Mouse (Mus musculus): ENCODE measurements around the gene Ablim1. TPM values are rescaled to one million over a fixed set of nuclear protein-coding genes. Genes with fewer than 3 reads are reported as not detected.
"Not testable (repeated sequence)": the region's sequence is repeated elsewhere in the genome, so short reads cannot be mapped to it uniquely, and the experiment has no call there.

Ablim1 gene
- polyA plus RNA-seq, 1 experiment from 2014 or later = 26.6 TPM

- ATAC-seq (ENCODE audit: low FRiP score) = no peak
- no peaks in the 10 kb centered on the region for H3K4me1 ChIP-seq
- H3K4me3 ChIP-seq = no peak overlapping the region
- 88% methylated on average over 3 of the region's 3 CpGs for WGBS
- no peak overlapping the region for H3K4me2 ChIP-seq (replicated peaks)
- no peak overlapping the region for H3K27ac ChIP-seq
- H3K9me3 ChIP-seq (replicated peaks) = no peaks in the 10 kb centered on the region
- no peaks in the 10 kb centered on the region for H3K27me3 ChIP-seq
- H3K36me3 ChIP-seq = no peaks in the 10 kb centered on the region
- H3K9ac ChIP-seq = no peak overlapping the region
Measured at GRCm38 (mm10) chr19:57143646-57144045, 171.1 kb downstream of the Ablim1 start.

DNA sequence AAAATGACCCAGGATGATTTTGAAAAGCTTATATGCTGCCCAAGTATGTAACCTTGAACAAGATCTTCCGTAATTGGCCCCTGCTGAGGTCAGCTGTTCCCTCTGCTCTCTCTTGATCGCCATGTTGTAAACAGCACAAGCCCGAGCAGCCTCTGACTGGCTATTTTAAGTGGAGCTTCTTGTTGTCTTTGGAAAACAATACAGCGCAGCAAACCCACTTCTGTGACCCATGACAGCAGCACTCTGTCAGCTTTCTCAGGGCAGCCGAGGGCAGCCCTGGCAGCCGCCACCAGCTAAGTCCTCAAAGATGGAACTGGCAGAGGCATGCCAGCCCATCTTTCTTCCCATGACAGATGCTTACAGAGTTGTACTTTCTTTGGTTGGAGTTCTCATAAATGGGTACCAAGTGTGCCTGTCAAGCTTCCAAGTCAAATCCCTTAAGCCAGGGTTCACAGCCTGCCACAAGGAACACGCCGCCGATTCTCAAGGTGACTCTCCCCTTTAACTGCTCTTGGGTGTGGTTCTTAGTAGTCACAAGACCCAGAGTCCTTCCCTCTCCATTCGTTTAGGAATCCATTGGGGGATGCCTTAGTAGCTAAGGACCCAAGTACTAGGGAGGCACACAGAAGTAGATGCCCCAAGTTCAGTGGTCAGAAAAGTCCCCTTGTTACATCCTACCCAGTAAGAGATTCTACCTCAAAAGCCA, 172.8 kb downstream of the Ablim1 start:
- 77% methylated on average over 10 of the region's 10 CpGs for WGBS
- H3K9ac ChIP-seq = no peak overlapping the region

GRCm38 (mm10) chr19:57140874-57141273, 173.8 kb downstream of the Ablim1 start:
- 0 out of 2 replicates have a peak, but pooled peaks cover 3% of the 10 kb centered on the region for H3K4me1 ChIP-seq
- no peak overlapping the region for H3K4me3 ChIP-seq
- no peak overlapping the region for H3K4me2 ChIP-seq (replicated peaks)
- no peaks in the 10 kb centered on the region for H3K9me3 ChIP-seq (replicated peaks)
- no peaks in the 10 kb centered on the region for H3K27me3 ChIP-seq
- no peak for ATAC-seq (ENCODE audit: low FRiP score)
- WGBS = 77% methylated on average over 1 of the region's 1 CpGs
- H3K27ac ChIP-seq = no peak overlapping the region
- no peaks in the 10 kb centered on the region for H3K36me3 ChIP-seq
- no peak overlapping the region for H3K9ac ChIP-seq

More for the DNA sequence above, 172.8 kb downstream of the Ablim1 start:
- H3K27me3 ChIP-seq = no peaks in the 10 kb centered on the region
- H3K36me3 ChIP-seq = no peaks in the 10 kb centered on the region
- no peak overlapping the region for H3K27ac ChIP-seq
- no peak overlapping the region for H3K4me2 ChIP-seq (replicated peaks)
- H3K4me3 ChIP-seq = no peak overlapping the region
- H3K4me1 ChIP-seq = 0 out of 2 replicates have a peak, but pooled peaks cover 3% of the 10 kb centered on the region
- no peaks in the 10 kb centered on the region for H3K9me3 ChIP-seq (replicated peaks)
- no peak for ATAC-seq (ENCODE audit: low FRiP score)

- 83% methylated on average over 7 of the region's 7 CpGs for WGBS
- Histone ChIP-seq H3K4me3 (no peak overlapping the region), H3K36me3 (no peaks in the 10 kb centered on the region), H3K4me1 (peaks cover 3% of the 10 kb centered on the region; the same call in 1 of the 2 replicates), H3K9ac (no peak overlapping the region), H3K27ac (no peak overlapping the region), H3K9me3 (replicated peaks) (no peaks in the 10 kb centered on the region), H3K4me2 (replicated peaks) (no peak overlapping the region), H3K27me3 (no peaks in the 10 kb centered on the region)
- ATAC-seq (ENCODE audit: low FRiP score) = no peak
Measured at GRCm38 (mm10) chr19:57140071-57140470, 174.6 kb downstream of the Ablim1 start.

DNA sequence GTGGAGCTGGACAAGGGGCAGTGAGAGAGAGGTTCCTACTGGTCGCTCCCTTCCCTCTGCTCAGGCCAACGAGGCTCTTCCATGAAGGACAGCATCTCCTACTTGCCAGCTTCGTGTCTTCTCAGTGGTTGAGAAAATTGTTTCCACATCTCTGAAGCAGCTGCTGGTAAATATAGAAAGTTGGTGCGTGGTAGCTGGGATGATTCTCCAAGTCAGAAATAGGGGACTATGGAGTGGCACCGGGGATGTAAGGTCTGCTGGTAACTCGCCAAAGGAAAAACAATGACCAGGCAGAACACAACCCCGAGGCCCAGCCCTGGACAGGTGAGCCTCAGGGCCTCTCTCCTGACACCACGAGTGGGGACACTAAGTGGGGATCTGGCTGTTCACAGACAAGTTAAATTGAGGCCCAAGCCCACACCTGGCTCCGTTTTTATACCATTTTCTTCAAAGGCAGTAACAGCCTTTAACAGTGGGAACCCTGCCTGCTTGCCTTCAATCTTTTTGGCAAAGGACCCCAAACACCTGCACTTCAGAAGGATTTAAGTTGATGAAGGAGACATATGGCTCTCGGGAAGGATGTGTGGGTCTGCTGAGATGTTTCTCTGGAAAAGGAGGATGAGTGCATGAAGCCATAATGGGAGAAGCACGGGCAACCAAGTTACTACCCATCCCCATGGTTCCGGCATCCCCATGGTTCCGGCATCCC, 175.7 kb downstream of the Ablim1 start:
- no peaks in the 10 kb centered on the region for H3K9me3 ChIP-seq (replicated peaks)
- no peak for ATAC-seq (ENCODE audit: low FRiP score)
- WGBS = 82% methylated on average over 13 of the region's 13 CpGs
- no peaks in the 10 kb centered on the region for H3K27me3 ChIP-seq
- no peak overlapping the region for H3K27ac ChIP-seq
- H3K9ac ChIP-seq = no peak overlapping the region
- peaks cover 13% of the 10 kb centered on the region for H3K4me1 ChIP-seq
- H3K4me3 ChIP-seq = no peak overlapping the region
- H3K4me2 ChIP-seq (replicated peaks) = no peak overlapping the region
- no peaks in the 10 kb centered on the region for H3K36me3 ChIP-seq

- H3K4me3 ChIP-seq = no peak overlapping the region
- WGBS = 66% methylated on average over 6 of the region's 6 CpGs
- H3K9me3 ChIP-seq (replicated peaks) = no peaks in the 10 kb centered on the region
- no peaks in the 10 kb centered on the region for H3K27me3 ChIP-seq
- no peaks in the 10 kb centered on the region for H3K36me3 ChIP-seq
- H3K4me2 ChIP-seq (replicated peaks) = no peak overlapping the region
- no peak for ATAC-seq (ENCODE audit: low FRiP score)
- no peak overlapping the region for H3K27ac ChIP-seq
- H3K9ac ChIP-seq = 0 out of 2 replicates have a peak overlapping the region, but pooled peaks have one; percentile 8
- peaks cover 17% of the 10 kb centered on the region for H3K4me1 ChIP-seq
Measured at GRCm38 (mm10) chr19:57138469-57138868, 176.2 kb downstream of the Ablim1 start.

- ATAC-seq (ENCODE audit: low FRiP score) = no peak
- no peak overlapping the region for H3K4me2 ChIP-seq (replicated peaks)
Measured at GRCm38 (mm10) chr19:57138045-57138444, 176.7 kb downstream of the Ablim1 start.

GRCm38 (mm10) chr19:57136228-57136627, 178.5 kb downstream of the Ablim1 start:
- no peaks in the 10 kb centered on the region for H3K36me3 ChIP-seq
- WGBS = 39% methylated on average over 7 of the region's 7 CpGs
- no peak for ATAC-seq (ENCODE audit: low FRiP score)

More at GRCm38 (mm10) chr19:57138045-57138444, 176.7 kb downstream of the Ablim1 start:
- 0 out of 2 replicates have a peak overlapping the region, but pooled peaks have one; percentile 8 for H3K9ac ChIP-seq
- no peak overlapping the region for H3K27ac ChIP-seq
- no peak overlapping the region for H3K4me3 ChIP-seq
- H3K9me3 ChIP-seq (replicated peaks) = no peaks in the 10 kb centered on the region
- H3K27me3 ChIP-seq = no peaks in the 10 kb centered on the region
- H3K36me3 ChIP-seq = no peaks in the 10 kb centered on the region
- H3K4me1 ChIP-seq = peaks cover 17% of the 10 kb centered on the region

DNA sequence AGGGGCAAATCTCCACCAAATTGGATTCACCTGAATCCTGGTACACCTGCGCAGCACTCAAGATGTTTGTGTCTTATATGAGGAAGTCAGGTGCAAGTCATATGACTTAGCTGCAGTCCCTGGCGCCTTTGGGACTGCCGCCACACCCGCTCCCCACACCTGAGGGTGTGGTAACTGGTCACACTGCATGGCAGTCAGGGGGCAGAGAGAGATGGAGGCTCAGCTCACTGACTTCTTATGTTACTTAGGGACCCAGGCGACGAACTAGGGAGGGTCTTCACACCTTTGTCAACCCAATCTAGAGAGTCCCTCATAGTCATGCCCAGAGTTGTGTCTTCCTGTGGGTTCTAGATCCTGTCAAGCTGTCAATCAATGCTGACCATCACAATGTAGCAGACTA, 179.1 kb downstream of the Ablim1 start:
- not testable (repeated sequence) for H3K4me2 ChIP-seq (replicated peaks); H3K27me3 ChIP-seq; ATAC-seq (ENCODE audit: low FRiP score); H3K27ac ChIP-seq; H3K36me3 ChIP-seq; H3K4me3 ChIP-seq; H3K9me3 ChIP-seq (replicated peaks); H3K9ac ChIP-seq
- WGBS = 88% methylated on average over 6 of the region's 6 CpGs
- H3K4me1 ChIP-seq = peaks cover 17% of the 10 kb centered on the region

More at GRCm38 (mm10) chr19:57136228-57136627, 178.5 kb downstream of the Ablim1 start:
- Histone ChIP-seq H3K4me3 (no peak overlapping the region), H3K27me3 (no peaks in the 10 kb centered on the region), H3K4me2 (replicated peaks) (no peak overlapping the region), H3K27ac (no peak overlapping the region), H3K9ac (no peak overlapping the region), H3K4me1 (peaks cover 17% of the 10 kb centered on the region), H3K9me3 (replicated peaks) (no peaks in the 10 kb centered on the region)

GRCm38 (mm10) chr19:57134654-57135348, 179.9 kb downstream of the Ablim1 start:
- WGBS = 50% methylated on average over 20 of the region's 20 CpGs
- Histone ChIP-seq H3K9ac (no peak overlapping the region), H3K9me3 (replicated peaks) (no peaks in the 10 kb centered on the region), H3K27ac (peak overlapping the region; percentile 57), H3K4me1 (peaks cover 17% of the 10 kb centered on the region), H3K36me3 (no peaks in the 10 kb centered on the region), H3K27me3 (no peaks in the 10 kb centered on the region), H3K4me2 (replicated peaks) (peak overlapping the region; percentile 34), H3K4me3 (no peak overlapping the region)
- 0 out of 2 replicates have a peak, but pooled peaks have one; percentile 24 for ATAC-seq (ENCODE audit: low FRiP score)

DNA sequence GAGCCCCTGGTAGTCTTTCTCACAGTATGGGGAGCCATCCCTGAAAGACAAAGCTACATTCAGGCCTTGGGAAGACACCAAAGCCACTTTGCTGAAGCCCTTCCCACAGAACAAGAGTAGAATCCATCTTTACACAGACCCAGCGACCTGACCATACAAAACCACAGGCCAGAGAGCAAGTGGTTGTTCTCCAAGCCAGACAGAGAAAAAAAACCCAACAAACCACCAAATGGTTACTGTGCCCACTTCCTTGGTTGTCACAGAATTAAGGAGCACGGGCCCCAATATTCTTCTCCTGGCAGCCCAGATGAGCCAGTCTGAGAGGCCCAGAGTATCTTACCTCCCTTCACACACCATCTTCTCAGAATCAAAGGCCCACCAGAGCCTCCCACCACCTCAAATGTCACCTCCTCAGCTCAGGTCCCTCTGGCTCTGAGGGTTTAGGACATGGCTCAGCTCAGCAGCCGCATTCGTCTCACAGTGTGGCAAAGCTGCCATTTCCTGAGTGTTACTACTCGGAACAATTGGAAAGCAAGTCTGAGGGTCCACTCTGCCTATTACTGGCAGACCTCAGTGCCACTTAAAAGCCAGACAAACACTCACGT, 181.7 kb downstream of the Ablim1 start:
- Histone ChIP-seq H3K4me3 (no peak overlapping the region), H3K36me3 (no peaks in the 10 kb centered on the region), H3K9me3 (replicated peaks) (no peaks in the 10 kb centered on the region), H3K9ac (no peak overlapping the region), H3K4me2 (replicated peaks) (no peak overlapping the region), H3K27me3 (no peaks in the 10 kb centered on the region), H3K4me1 (peaks cover 14% of the 10 kb centered on the region), H3K27ac (no peak overlapping the region)
- ATAC-seq (ENCODE audit: low FRiP score) = no peak
- 84% methylated on average over 6 of the region's 6 CpGs for WGBS

DNA sequence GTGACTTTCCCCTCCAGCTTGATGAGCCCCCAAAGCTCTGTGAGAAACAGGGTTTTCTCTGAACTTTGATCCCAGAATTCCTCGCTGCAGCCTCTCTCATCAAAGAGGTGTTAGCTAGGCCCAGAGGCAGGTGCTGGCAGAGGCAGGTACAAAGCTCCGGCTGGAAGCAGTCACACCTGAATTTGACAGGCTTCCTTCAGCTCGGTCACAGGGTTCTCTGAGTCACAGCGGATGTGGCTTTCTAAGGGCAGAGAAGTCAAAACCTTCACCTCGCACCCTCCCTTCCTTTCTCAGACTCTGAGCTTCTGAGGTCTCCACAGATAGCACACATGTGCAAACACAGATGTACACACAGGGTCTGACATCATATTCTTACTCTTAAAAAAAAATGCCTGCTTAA, 182.4 kb downstream of the Ablim1 start:
- no peak for ATAC-seq (ENCODE audit: low FRiP score)
- Histone ChIP-seq H3K9ac (no peak overlapping the region), H3K4me2 (replicated peaks) (no peak overlapping the region), H3K4me1 (peaks cover 14% of the 10 kb centered on the region), H3K4me3 (no peak overlapping the region), H3K27me3 (no peaks in the 10 kb centered on the region), H3K36me3 (no peaks in the 10 kb centered on the region), H3K9me3 (replicated peaks) (no peaks in the 10 kb centered on the region), H3K27ac (no peak overlapping the region)
- 80% methylated on average over 5 of the region's 5 CpGs for WGBS

All from hindbrain, embryonic 12.5 days (tissue).